Mouse (Mus musculus) CH12.LX (cell line): ENCODE measurements at regions not wholly inside any gene's neighbourhood (a gene's known extent, or its start where the extent isn't known, plus 50 kb on each side); places are given as distances from the start of the nearest gene placed in this dataset.

ENCODE experiments used
- DNase-seq: peaks from one replicate; pipeline ENCODE4 v3.0.0-alpha.2; 2013; ENCODE audit errors: extremely low read depth
- H3K27ac ChIP-seq: 2 replicates; pipeline ENCODE4 v1.5.1; 2012; ENCODE audit warnings: low read depth, mild to moderate bottlenecking, control low read depth, moderate library complexity; ENCODE audit not compliant: insufficient read depth
- H3K27me3 ChIP-seq: replicated peaks from 2 replicates; pipeline ENCODE3; 2012; ENCODE audit warnings: inconsistent platforms
- H3K36me3 ChIP-seq, 2 experiments: replicated peaks in 1 of 2; 2 replicates each; pipeline versions ENCODE3 to v1.6.1; 2012; ENCODE audit warnings: inconsistent platforms in 1 of 2, low read length in 1 of 2, mild to moderate bottlenecking in 1 of 2, mixed read lengths in 1 of 2, moderate library complexity in 1 of 2; ENCODE audit not compliant: control insufficient read depth in 1 of 2, insufficient read depth in 1 of 2
- H3K4me1 ChIP-seq, 2 experiments: 2 replicates each; pipeline ENCODE4 v1.6.1; 2012; ENCODE audit warnings: inconsistent platforms in 1 of 2, moderate library complexity in 1 of 2; ENCODE audit not compliant: insufficient read depth in 2 of 2, control insufficient read depth in 1 of 2
- H3K4me2 ChIP-seq: 2 replicates; pipeline ENCODE4 v1.6.1; 2012; ENCODE audit warnings: low read depth, mild to moderate bottlenecking, control low read depth; ENCODE audit not compliant: poor library complexity, insufficient read depth, severe bottlenecking
- H3K4me3 ChIP-seq, 3 experiments: fragments of 150-350 bp in 1 of 3; sonication (generic) in 1 of 3; replicated peaks in 1 of 3; 2 replicates each; pipeline versions ENCODE3 to v1.5.1; 2011 to 2012; ENCODE audit warnings: low read depth in 2 of 3, low read length in 2 of 3, mild to moderate bottlenecking in 2 of 3, moderate library complexity in 2 of 3, control low read depth in 1 of 3, improper control_type of control experiment in 1 of 3, inconsistent platforms in 1 of 3, mixed read lengths in 1 of 3; ENCODE audit not compliant: poor library complexity in 1 of 3
- H3K79me2 ChIP-seq: replicated peaks from 2 replicates; pipeline ENCODE4 v1.6.1; 2012; ENCODE audit warnings: mild to moderate bottlenecking, moderate library complexity; ENCODE audit not compliant: control insufficient read depth, poor library complexity, insufficient read depth, severe bottlenecking; ENCODE audit errors: extremely low read depth
- H3K9ac ChIP-seq: 2 replicates; pipeline ENCODE4 v1.6.1; 2012; ENCODE audit warnings: low read depth, mild to moderate bottlenecking, control low read depth, moderate library complexity; ENCODE audit not compliant: insufficient read depth
- H3K9me3 ChIP-seq: replicated peaks from 2 replicates; pipeline ENCODE3; 2012; ENCODE audit warnings: low read length, inconsistent platforms, mixed read lengths
- BHLHE40 ChIP-seq: IDR thresholded peaks from 2 replicates; pipeline ENCODE4 v1.6.1; 2011; ENCODE audit warnings: mild to moderate bottlenecking, low read depth, low read length, improper control_type of control experiment
- CHD1 ChIP-seq: IDR thresholded peaks from 2 replicates; pipeline ENCODE4 v1.6.1; 2012; ENCODE audit warnings: low read depth, low read length, improper control_type of control experiment, inconsistent platforms
- CHD2 ChIP-seq: IDR thresholded peaks from 2 replicates; pipeline ENCODE4 v1.6.1; 2011; ENCODE audit warnings: low read length, improper control_type of control experiment
- CTCF ChIP-seq, 2 experiments: IDR thresholded peaks in 1 of 2; conservative IDR thresholded peaks in 1 of 2; 2 replicates each; pipeline ENCODE4 v1.5.1; 2011 to 2012; ENCODE audit warnings: low read depth in 2 of 2, low read length in 2 of 2, improper control_type of control experiment in 1 of 2, inconsistent platforms in 1 of 2, mild to moderate bottlenecking in 1 of 2, moderate library complexity in 1 of 2
- ELF1 ChIP-seq: IDR thresholded peaks from 2 replicates; pipeline ENCODE4 v1.6.1; 2014; ENCODE audit warnings: low read depth, mild to moderate bottlenecking, inconsistent platforms, low read length, improper control_type of control experiment
- EP300 ChIP-seq: IDR thresholded peaks from 2 replicates; pipeline ENCODE4 v1.6.1; 2011; ENCODE audit warnings: low read length, improper control_type of control experiment
- ETS1 ChIP-seq: conservative IDR thresholded peaks from 2 replicates; pipeline ENCODE4 v1.6.1; 2012; ENCODE audit warnings: low read depth, mild to moderate bottlenecking, inconsistent platforms, low read length, improper control_type of control experiment, moderate library complexity
- GABPA ChIP-seq: IDR thresholded peaks from 2 replicates; pipeline ENCODE4 v1.6.1; 2012; ENCODE audit warnings: low read depth, low read length, improper control_type of control experiment, inconsistent platforms; ENCODE audit not compliant: insufficient replicate concordance
- HCFC1 ChIP-seq: IDR thresholded peaks from 2 replicates; pipeline ENCODE4 v1.6.1; 2012; ENCODE audit warnings: low read depth, mild to moderate bottlenecking, inconsistent platforms, low read length, improper control_type of control experiment
- IRF4 ChIP-seq: IDR thresholded peaks from 2 replicates; pipeline ENCODE4 v1.6.1; 2014; ENCODE audit warnings: low read depth, mild to moderate bottlenecking, inconsistent platforms, low read length, improper control_type of control experiment
- JUN ChIP-seq: IDR thresholded peaks from 2 replicates; pipeline ENCODE4 v1.6.1; 2011; ENCODE audit warnings: low read depth, mild to moderate bottlenecking, low read length, improper control_type of control experiment, moderate library complexity; ENCODE audit not compliant: insufficient read depth
- JUND ChIP-seq: conservative IDR thresholded peaks from 2 replicates; pipeline ENCODE4 v1.6.1; 2011; ENCODE audit warnings: low read depth, low read length, improper control_type of control experiment
- KAT2A ChIP-seq: IDR thresholded peaks from 2 replicates; pipeline ENCODE4 v1.6.1; 2012; ENCODE audit warnings: low read length, improper control_type of control experiment, inconsistent platforms; ENCODE audit not compliant: insufficient replicate concordance
- MAFK ChIP-seq: IDR thresholded peaks from 2 replicates; pipeline ENCODE4 v1.6.1; 2011; ENCODE audit warnings: low read length, improper control_type of control experiment; ENCODE audit not compliant: insufficient replicate concordance
- MAZ ChIP-seq: IDR thresholded peaks from 2 replicates; pipeline ENCODE4 v1.6.1; 2012; ENCODE audit warnings: low read depth, mild to moderate bottlenecking, inconsistent platforms, low read length, improper control_type of control experiment, moderate library complexity
- MEF2A ChIP-seq: IDR thresholded peaks from 2 replicates; pipeline ENCODE4 v1.6.1; 2014; ENCODE audit warnings: low read depth, mild to moderate bottlenecking, inconsistent platforms, low read length, improper control_type of control experiment, borderline replicate concordance
- MXI1 ChIP-seq: IDR thresholded peaks from 2 replicates; pipeline ENCODE4 v1.6.1; 2011; ENCODE audit warnings: mild to moderate bottlenecking, low read depth, low read length, improper control_type of control experiment
- NELFE ChIP-seq: IDR thresholded peaks from 2 replicates; pipeline ENCODE4 v1.6.1; 2011; ENCODE audit warnings: low read depth, low read length, improper control_type of control experiment
- NRF1 ChIP-seq: IDR thresholded peaks from 2 replicates; pipeline ENCODE4 v1.6.1; 2014; ENCODE audit warnings: low read depth, mild to moderate bottlenecking, inconsistent platforms, low read length, improper control_type of control experiment, moderate library complexity
- POLR2A ChIP-seq: IDR thresholded peaks from 2 replicates; pipeline ENCODE4 v1.6.1; 2011; ENCODE audit warnings: low read depth, mild to moderate bottlenecking, improper control_type of control experiment, low read length
- POLR2AphosphoS2 ChIP-seq: IDR thresholded peaks from 2 replicates; pipeline ENCODE4 v1.6.1; 2011; ENCODE audit warnings: low read depth, low read length, improper control_type of control experiment
- RAD21 ChIP-seq: IDR thresholded peaks from 2 replicates; pipeline ENCODE4 v1.6.1; 2011; ENCODE audit warnings: low read depth, mild to moderate bottlenecking, low read length, improper control_type of control experiment, moderate library complexity
- RCOR1 ChIP-seq: conservative IDR thresholded peaks from 2 replicates; pipeline ENCODE4 v1.6.1; 2012; ENCODE audit warnings: low read depth, mild to moderate bottlenecking, inconsistent platforms, low read length, improper control_type of control experiment
- SIN3A ChIP-seq: IDR thresholded peaks from 2 replicates; pipeline ENCODE4 v1.6.1; 2012; ENCODE audit warnings: low read length, improper control_type of control experiment, inconsistent platforms
- TBP ChIP-seq: conservative IDR thresholded peaks from 2 replicates; pipeline ENCODE4 v1.6.1; 2011; ENCODE audit warnings: low read depth, low read length, improper control_type of control experiment
- TCF12 ChIP-seq: IDR thresholded peaks from 2 replicates; pipeline ENCODE4 v1.6.1; 2014; ENCODE audit warnings: low read depth, mild to moderate bottlenecking, inconsistent platforms, low read length, improper control_type of control experiment
- USF1 ChIP-seq: IDR thresholded peaks from 2 replicates; pipeline ENCODE4 v1.6.1; 2014; ENCODE audit warnings: low read depth, mild to moderate bottlenecking, inconsistent platforms, low read length, improper control_type of control experiment
- ZC3H11A ChIP-seq: IDR thresholded peaks from 2 replicates; pipeline ENCODE4 v1.6.1; 2012; ENCODE audit warnings: low read depth, mild to moderate bottlenecking, inconsistent platforms, low read length, improper control_type of control experiment
- ZKSCAN1 ChIP-seq: IDR thresholded peaks from 2 replicates; pipeline ENCODE4 v1.6.1; 2012; ENCODE audit warnings: low read depth, inconsistent platforms, low read length, improper control_type of control experiment, borderline replicate concordance
- ZMIZ1 ChIP-seq: IDR thresholded peaks from 2 replicates; pipeline ENCODE4 v1.6.1; 2012; ENCODE audit warnings: low read depth, mild to moderate bottlenecking, inconsistent platforms, low read length, improper control_type of control experiment
- ZNF384 ChIP-seq: IDR thresholded peaks from 2 replicates; pipeline ENCODE4 v1.6.1; 2012; ENCODE audit warnings: low read depth, low read length, improper control_type of control experiment, inconsistent platforms
- dilution Hi-C: fragments of 300-500 bp; cut with MboI; formaldehyde crosslinking; loops from 2 replicates; pipeline ENCODE4 v1.14.3; 2020; ENCODE audit warnings: low sequenced_read_pairs; ENCODE audit not compliant: extremely low pct_unique_long_range_greater_than_20kb, extremely low pct_ligation_motif_present
- in situ Hi-C: fragments of 300-500 bp; cut with MboI; formaldehyde crosslinking; loops from 3 replicates; pipeline ENCODE4 v1.14.3; 2019; ENCODE audit warnings: low sequenced_read_pairs, low pct_ligation_motif_present, low pct_unique_long_range_greater_than_20kb, mixed read lengths

DNA sequence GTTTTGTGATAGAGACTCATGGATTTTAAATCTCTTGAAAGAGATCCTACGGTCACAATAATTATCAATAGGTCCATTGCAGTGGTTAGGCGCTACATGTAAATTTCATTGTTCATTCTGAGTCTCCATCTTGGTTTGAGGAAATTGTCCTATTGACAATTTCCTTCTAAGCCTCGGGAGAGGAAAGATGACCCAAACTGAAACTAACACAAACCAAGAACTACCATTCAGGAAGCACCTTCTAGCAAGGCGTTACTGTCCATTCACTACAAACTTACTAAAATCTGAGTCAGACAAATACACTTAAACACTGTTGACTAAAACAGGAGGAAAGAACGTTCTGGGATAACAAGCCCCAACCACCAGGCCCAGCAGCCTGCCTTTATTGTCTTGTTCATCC is 140.1 kb upstream of the Olig3 start:
- Histone ChIP-seq H3K9ac (no peak overlapping the region), H3K27ac (no peak overlapping the region), H3K9me3 (no peaks in the 10 kb centered on the region), H3K4me2 (peak overlapping the region; percentile 61), H3K36me3 (no peaks in the 10 kb centered on the region), H3K4me1 (peaks cover 0 to 15% of the 10 kb centered on the region in 2 experiments; a peak in 2 of 4 replicates), H3K4me3 (no peak overlapping the region), H3K79me2 (no peaks in the 10 kb centered on the region), H3K27me3 (no peaks in the 10 kb centered on the region)
- in situ Hi-C loops (no loop called here), dilution Hi-C loops (no loop called here)
- DNase-seq = peak; percentile 63
- no peak for TF ChIP-seq POLR2A
- no peak for TF ChIP-seq KAT2A
- TF ChIP-seq CTCF (conservative IDR thresholded peaks at IDR 0.05 in 1 of 2, IDR thresholded peaks at IDR 0.05 in 1 of 2; ENCODE audit: low read depth in 2 of 2, low read length in 2 of 2) = no peak
- peak; percentile 71; the same call in 1 of the 2 replicates for TF ChIP-seq MAFK
- TF ChIP-seq TCF12 = peak; percentile 54; the same call in 1 of the 2 replicates
- TF ChIP-seq JUN = peak; percentile 77
- no peak; the same call in 1 of the 2 replicates for TF ChIP-seq CHD2
- no peak for TF ChIP-seq ZKSCAN1
- TF ChIP-seq MAZ = no peak
- TF ChIP-seq ETS1 = peak; percentile 69
- no peak for TF ChIP-seq CHD1
- peak; percentile 97 for TF ChIP-seq IRF4
- TF ChIP-seq TBP = 0 out of 2 replicates have a peak, but pooled peaks have one; percentile 40
- no peak for TF ChIP-seq ZNF384
- no peak for TF ChIP-seq MXI1
- peak; percentile 88 for TF ChIP-seq EP300
- TF ChIP-seq MEF2A = peak; percentile 48; the same call in 1 of the 2 replicates
- TF ChIP-seq NRF1 = no peak
- TF ChIP-seq NELFE = no peak
- no peak for TF ChIP-seq ZC3H11A
- no peak for TF ChIP-seq RAD21
- TF ChIP-seq ELF1 = peak; percentile 56; the same call in 1 of the 2 replicates
- TF ChIP-seq RCOR1 = 0 out of 2 replicates have a peak, but pooled peaks have one; percentile 65
- peak; percentile 89 for TF ChIP-seq JUND
- TF ChIP-seq ZMIZ1 = no peak
- 0 out of 2 replicates have a peak, but pooled peaks have one; percentile 30 for TF ChIP-seq SIN3A
- TF ChIP-seq HCFC1 = peak; percentile 47; the same call in 1 of the 2 replicates
- no peak for TF ChIP-seq USF1
- TF ChIP-seq POLR2AphosphoS2 = no peak
- no peak for TF ChIP-seq GABPA
- TF ChIP-seq BHLHE40 = peak; percentile 52; the same call in 1 of the 2 replicates
